Mouse (Mus musculus) left cerebral cortex, postnatal 10 days (tissue): ENCODE measurements around the gene Atp2a3. TPM values are rescaled to one million over a fixed set of nuclear protein-coding genes. Genes with fewer than 3 reads are reported as not detected.

Source experiments
- DNase-seq, 2 experiments: peaks; one replicate each; pipeline ENCODE4 v3.0.0; 2021 to 2022; ENCODE audit warnings: low spot score in 2 of 2, mixed read lengths in 1 of 2; ENCODE audit errors: extremely low spot score in 1 of 2
- intact Hi-C: fragments of 180-260 bp; cut with DNase I; formaldehyde crosslinking; loops from one replicate; pipeline ENCODE4 v1.15.1; 2025
- total RNA-seq, 2 experiments: library from RNA; stranded (reverse); gene quantifications; 2 replicates each; pipeline ENCODE4 v1.2.3; 2021

Gene Atp2a3
- total RNA-seq, 2 experiments from 2014 or later, result 6.0 to 6.8 TPM

DNA sequence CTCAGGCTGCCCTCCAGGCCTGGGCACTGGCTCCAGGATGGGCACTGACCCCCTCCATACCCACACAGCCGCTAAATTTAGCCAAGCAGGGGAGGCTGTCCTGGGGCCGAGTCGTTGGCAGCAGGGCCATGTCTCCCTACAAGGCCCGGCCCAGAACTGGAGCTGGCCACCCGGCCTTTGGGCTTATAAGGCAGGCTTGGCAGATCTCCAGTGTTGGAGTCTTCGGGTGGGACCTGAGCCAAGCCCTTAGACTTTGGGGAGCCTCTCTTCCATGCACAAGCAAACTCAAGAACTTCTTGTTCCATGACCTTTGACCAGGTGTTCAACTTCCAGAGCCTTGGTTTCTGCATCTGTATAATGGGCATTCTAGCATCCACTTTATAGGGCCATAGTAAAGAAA is 35.4 kb downstream of the Atp2a3 start:
- DNase-seq, result no peak
- intact Hi-C loops, result no loop called here

DNA sequence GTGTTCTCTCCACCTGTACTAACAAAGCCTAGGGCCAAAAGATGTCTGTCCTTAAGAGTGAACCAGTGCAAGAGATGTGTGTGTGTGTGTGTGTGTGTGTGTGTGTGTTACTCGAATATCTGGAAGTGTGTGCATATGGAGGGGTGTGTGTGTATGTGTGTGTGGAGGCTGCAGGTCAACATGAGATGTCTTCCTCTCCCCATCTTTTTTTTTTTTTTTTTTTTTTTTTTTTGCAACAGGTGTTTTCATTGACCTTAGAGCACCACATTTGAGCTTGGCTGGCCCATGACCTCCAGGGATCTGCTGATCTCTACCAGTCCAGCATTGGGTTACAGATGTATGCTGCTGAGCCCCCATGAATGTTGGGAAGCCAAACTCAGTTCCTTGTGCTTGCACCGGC is 35.8 kb downstream of the Atp2a3 start:
- intact Hi-C loops, result no loop called here
- DNase-seq, result no peak

- DNase-seq, result no peak
- intact Hi-C loops, result no loop called here
These were observed 36.8 kb downstream of the Atp2a3 start for GRCm38 (mm10) chr11:72997529-72998326.

DNA sequence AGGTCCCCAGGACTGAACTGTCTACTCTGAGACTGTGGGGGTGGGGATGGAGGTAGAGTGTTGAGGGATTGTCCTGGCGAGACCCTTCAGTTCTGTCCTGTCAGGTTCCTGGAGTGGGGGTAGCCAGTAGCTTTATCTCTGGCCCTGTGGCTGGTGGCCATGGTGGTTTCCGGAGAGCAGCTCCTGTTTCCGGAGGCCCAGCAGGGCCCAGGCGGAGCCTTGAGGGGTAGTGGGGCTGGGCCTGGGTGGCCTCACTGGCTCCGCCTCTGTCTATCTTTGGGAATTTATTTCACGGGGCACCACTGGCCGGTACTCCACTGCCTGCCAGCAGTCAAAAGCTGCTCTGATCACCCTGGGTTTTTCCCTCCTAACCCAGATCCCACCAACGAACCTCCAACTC is 37.8 kb downstream of the Atp2a3 start, which contains the start of gene P2rx1:
Gene P2rx1 (plus strand): TSS at position 333 of the 400 bp plus-strand sequence.
- intact Hi-C loops, result no loop called here
- DNase-seq, result peak in 1 of 2 experiments; percentile 71

DNA sequence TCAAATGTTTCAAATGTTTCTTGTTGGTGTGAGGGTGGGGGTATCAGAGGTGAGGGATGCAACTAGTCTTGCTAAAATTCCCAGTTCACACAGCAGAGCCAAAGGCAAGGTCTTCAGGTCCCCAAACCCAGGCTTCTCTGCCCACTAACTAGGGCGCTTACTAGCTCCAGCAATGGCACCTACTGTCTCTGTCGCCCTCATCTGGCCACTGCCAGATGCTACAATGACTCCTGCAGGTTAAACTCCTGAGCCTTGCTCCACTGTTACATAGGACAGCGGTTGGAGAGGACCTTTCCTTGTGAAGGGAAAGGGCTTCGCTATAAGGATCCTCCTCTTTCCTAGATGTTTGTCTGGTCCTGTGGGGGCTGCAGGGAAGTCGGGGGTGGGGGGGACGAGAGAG is 40.1 kb downstream of the Atp2a3 start:
- intact Hi-C loops, result loop anchor here (5.0 kb wide), 1 partner anchor 74 kb away; no protein-coding TSS in a partner anchor
- DNase-seq, result peak in 1 of 2 experiments; percentile 75

DNA sequence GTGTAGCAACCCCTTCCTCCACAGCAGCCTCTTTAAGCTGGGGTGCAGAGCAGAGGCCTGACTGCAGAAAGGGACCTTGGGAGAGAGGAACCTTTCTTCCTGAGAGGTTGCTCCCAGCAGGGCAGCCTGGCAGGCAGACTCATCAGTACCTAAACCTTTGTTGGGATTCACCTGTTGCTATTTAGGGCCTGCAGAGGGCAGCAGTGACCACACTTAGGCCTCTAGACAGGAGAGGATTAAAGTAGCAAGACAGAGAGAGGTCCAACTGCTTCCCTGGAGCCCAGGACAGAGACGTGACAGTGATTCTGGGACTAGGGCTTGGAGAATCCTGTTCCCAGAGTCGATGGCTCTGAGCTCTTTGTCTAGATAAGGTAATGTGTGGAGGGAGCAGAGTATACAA is 45.4 kb downstream of the Atp2a3 start:
- intact Hi-C loops, result loop anchor here (2.0 to 5.0 kb wide), 2 partner anchors 32 to 1366 kb away; no protein-coding TSS in a partner anchor
- no peak for DNase-seq

- DNase-seq, result no peak
- intact Hi-C loops, result loop anchor here (2.0 to 5.0 kb wide), 2 partner anchors 32 to 1365 kb away; no protein-coding TSS in a partner anchor
These were observed 46.1 kb downstream of the Atp2a3 start for GRCm38 (mm10) chr11:73007113-73007512.

DNA sequence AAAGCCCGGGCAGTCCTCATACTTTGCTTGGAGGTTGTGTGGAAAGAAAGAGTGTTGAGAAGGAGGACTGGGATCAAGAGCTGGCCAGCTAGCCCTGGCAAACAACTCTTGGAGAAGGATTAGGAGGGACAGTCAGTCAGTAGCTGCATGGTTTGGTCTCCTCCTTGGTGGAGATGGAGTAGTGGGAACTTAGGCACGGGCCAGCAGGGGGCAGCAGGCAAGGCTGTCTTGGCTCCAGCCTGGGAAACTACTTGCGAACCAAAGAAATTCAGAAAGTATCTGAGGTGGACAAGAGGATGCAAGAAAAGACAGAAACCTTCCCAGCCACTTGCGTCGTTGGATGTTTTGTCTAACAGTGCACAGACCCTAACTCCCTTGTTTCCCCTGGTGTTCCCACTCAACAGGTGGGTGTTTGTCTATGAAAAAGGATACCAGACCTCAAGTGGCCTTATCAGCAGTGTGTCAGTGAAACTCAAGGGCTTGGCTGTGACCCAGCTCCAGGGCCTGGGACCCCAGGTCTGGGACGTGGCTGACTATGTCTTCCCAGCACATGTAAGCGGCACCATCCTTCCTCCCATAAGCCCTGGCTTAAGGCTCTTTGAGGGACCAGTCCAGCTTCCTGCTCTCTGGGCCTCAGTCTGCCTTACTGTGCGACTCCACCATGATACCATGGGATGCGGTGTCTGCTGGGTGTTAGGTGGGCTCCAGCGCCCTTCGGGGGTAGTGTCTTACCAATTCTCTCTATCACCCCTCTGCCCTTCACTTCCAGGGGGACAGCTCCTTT is 46.9 kb downstream of the Atp2a3 start:
- peak in 1 of 2 experiments; percentile 76 for DNase-seq
- intact Hi-C loops, result loop anchor here (2.0 to 5.0 kb wide), 2 partner anchors 31 to 1364 kb away; no protein-coding TSS in a partner anchor

DNA sequence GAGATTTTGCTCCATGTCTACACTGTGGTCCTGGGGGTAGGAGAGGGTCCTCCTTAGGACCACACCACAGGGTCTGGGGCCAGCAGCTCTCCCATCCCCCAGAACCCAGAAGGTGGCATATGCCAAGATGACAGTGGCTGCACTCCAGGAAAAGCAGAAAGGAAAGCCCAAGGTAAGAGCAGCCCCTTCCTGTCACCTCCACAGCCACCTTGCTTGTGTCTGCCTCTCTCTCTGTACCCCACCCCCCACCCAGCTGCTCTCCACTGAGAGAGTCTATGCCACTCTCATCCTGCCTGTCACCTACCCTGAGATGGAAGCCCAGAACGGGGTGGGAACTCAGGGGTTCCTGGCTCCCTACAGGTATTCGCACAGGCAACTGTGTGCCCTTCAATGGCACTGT is 47.9 kb downstream of the Atp2a3 start:
- DNase-seq, result no peak
- intact Hi-C loops, result loop anchor here (5.0 kb wide), 1 partner anchor 1363 kb away; no protein-coding TSS in a partner anchor

- intact Hi-C loops, result loop anchor here (5.0 kb wide), 1 partner anchor 1363 kb away; no protein-coding TSS in a partner anchor
- no peak for DNase-seq
These were observed 48.7 kb downstream of the Atp2a3 start for GRCm38 (mm10) chr11:73009531-73010274.

- intact Hi-C loops, result no loop called here
- no peak for DNase-seq
These were observed 53.0 kb downstream of the Atp2a3 start for GRCm38 (mm10) chr11:73013981-73014380.

DNA sequence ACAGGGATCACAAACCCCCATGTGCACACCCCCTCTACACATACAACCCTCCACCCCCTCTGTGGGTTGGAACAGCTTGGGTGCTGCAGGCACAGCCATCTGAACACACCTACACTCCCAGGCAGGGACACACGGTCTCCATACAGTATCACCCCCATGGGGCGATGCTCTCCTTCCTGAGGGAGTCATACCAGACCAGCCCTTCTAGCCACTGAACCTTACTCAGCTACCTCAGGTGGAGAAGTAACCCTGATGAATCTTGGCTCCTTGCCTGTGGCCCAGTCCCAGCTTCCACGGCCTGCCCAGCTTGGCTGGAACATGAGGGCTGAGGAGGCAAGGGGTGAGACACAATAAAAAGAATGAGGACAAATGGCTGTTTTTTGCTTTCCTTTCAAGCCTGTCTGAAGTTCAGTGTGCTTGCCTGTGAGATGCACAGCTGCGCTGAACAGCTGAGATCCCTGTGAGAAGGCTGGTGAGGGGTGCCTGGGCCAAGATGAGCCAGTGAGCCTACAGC is 53.9 kb downstream of the Atp2a3 start:
- peak in 1 of 2 experiments; percentile 31 for DNase-seq
- intact Hi-C loops, result no loop called here

DNA sequence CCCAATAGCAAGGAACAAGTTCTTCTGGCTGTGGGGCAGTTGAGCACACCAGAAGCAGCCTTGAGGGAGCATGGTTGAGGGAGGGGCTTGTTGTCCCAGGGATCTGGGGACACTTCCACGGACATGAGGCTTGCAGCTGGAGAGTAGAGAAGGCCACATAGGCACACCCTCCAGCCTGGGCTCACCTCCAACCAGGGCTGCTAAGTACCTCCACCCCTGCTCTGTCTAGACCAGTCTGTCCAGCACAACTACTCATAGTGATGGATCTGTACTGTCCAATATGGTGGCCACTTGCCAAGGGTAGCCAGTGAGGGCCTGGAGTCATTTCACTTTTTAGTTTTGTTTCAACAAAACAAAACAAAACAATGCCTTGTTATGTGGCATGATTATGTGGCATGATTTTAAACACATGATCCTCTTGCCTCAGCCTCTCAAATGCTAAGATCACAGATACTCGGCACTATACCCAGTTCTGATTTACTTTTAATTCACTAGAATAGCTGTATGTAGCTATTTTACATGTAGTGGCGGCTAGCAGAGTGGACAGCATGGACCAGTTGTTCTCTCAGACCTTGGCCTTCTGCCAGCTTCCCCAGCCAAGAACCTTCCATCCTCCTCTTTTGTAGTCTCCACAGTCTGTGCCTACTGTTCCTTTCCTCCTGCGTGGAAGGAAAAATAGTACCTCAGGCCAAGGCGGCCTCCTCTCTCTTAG is 54.6 kb downstream of the Atp2a3 start:
- intact Hi-C loops, result no loop called here
- DNase-seq, result peak in 1 of 2 experiments; percentile 68

DNA sequence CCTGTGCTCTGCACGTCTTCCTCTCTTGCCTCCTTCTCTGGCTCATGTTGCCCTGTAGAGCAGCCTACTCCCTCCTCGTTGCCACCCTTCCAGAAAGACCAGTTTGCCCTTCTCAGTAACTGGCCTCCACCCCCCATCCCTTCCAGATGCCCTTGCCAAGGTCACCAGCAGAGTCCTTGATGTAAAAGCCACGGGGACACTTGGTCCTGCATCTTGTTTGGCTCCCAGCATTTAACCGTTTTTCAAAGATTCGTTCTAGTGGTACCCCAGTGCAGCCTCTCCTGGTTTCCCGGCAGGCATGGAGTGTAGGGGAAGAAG is 55.1 kb downstream of the Atp2a3 start:
- DNase-seq, result no peak
- intact Hi-C loops, result no loop called here

DNA sequence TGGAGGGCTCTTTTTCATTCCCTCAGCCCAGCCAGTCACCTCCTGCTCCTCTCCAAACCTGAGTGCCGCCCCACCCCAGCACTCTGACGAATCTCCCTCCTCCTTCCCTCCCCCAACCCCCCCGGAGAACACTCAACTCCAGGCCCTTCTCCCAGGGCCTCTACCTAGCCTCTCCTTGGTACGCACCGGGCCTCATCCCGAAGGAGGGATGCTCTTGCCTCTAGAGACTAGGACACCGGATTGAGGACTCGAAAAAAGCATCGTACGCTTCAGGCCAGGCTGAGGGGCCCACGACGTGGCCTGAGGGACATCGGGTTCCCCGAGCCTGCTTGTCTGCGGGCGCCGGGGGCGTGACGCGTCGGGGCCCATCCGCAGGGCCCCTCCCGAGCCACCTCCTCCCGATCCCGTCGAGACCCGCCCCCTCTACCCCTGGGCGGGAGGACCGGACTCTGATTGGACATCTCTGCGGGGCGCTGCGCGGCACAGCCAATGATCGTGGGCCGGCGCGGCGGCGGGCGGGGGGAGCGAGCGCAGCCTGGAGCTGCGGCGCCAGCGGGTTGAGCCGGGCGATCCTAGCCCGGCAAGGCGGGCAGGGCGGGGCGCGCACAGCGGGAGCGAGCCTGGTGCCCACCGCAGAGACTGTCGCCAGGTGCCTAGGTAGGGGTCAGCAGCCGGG is 57.6 kb downstream of the Atp2a3 start, which contains the start of gene Camkk1:
Gene Camkk1 (plus strand): TSS at position 538 of the 676 bp plus-strand sequence.
- intact Hi-C loops, result no loop called here
- DNase-seq, result peak; percentile 92 to 97

DNA sequence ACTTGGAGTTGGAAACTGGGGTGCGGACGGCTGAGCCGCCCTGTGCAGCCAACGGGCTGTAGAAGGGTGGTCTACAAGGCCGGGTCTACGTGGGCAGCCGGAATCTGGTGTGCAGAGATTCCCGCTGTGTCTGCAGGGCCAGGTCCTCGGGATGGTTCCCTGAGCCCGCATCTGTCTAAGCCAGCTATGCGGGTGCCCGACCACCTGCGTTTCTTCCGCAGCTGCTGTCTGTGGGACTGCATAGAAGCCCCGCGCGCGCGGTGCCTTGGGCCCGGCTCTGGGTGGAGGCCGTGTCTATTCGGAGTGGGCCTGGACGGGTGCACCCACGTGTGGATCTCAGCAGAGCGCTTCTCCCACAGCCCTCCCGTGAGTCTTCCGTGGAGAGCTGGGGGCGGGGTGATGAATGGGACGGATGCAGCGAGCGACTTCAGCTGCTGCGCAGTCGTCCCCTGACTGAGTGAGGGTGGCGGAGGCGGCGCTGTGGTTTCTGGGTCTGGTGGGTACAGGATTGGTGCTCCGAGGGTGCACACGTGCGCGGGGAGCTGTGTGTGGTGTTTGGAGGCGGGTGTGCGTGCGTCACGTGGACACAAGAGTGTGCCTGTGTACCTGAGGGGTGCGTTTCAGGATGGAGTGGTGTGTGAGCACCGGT is 58.3 kb downstream of the Atp2a3 start:
- peak; percentile 67 to 88 for DNase-seq
- intact Hi-C loops, result no loop called here
